Mouse (Mus musculus) heart, embryonic 14.5 days (tissue): Measurements from ENCODE around the gene Nin. TPM values are rescaled to one million over a fixed set of nuclear protein-coding genes. Genes with fewer than 3 reads are reported as not detected.

Experiments
- ATAC-seq: fragments of 200-750 bp; cut with Nextera tagmentation; 2 replicates; pipeline ENCODE4 v1.8.0; 2017; ENCODE audit warnings: low read depth, moderate TSS enrichment; ENCODE audit not compliant: insufficient number of reproducible peaks, insufficient read depth, low FRiP score
- H3K27ac ChIP-seq, 2 experiments: fragments of 200-500 bp in 1 of 2; fragments of 300-500 bp in 1 of 2; sonication (generic) in 1 of 2; replicated peaks in 1 of 2; 2 replicates each; pipeline ENCODE4 v1.5.1; 2012 to 2014; ENCODE audit warnings: low read depth in 2 of 2, low read length in 2 of 2, control low read depth in 1 of 2, mild to moderate bottlenecking in 1 of 2, mixed read lengths in 1 of 2; ENCODE audit not compliant: control insufficient read depth in 1 of 2, insufficient read depth in 1 of 2
- H3K27me3 ChIP-seq: fragments of 300-500 bp; sonication (generic); 2 replicates; pipeline ENCODE4 v1.6.1; 2014; ENCODE audit warnings: mild to moderate bottlenecking, low read length, control low read depth; ENCODE audit not compliant: control insufficient read depth, insufficient read depth
- H3K36me3 ChIP-seq: fragments of 300-500 bp; sonication (generic); 2 replicates; pipeline ENCODE4 v1.6.1; 2014; ENCODE audit warnings: mild to moderate bottlenecking, control low read depth, low read length, mixed read lengths; ENCODE audit not compliant: control insufficient read depth, insufficient read depth
- H3K4me1 ChIP-seq, 2 experiments: fragments of 200-500 bp in 1 of 2; fragments of 300-500 bp in 1 of 2; sonication (generic) in 1 of 2; 2 replicates each; pipeline ENCODE4 v1.6.1; 2012 to 2014; ENCODE audit warnings: low read length in 2 of 2, control low read depth in 1 of 2, mixed read lengths in 1 of 2; ENCODE audit not compliant: control insufficient read depth in 2 of 2, insufficient read depth in 2 of 2
- H3K4me2 ChIP-seq: fragments of 300-500 bp; sonication (generic); 2 replicates; pipeline ENCODE4 v1.6.1; 2014; ENCODE audit warnings: mild to moderate bottlenecking, low read length
- H3K4me3 ChIP-seq, 2 experiments: fragments of 200-500 bp in 1 of 2; fragments of 300-500 bp in 1 of 2; sonication (generic) in 1 of 2; 2 replicates each; pipeline ENCODE4 v1.5.1; 2012 to 2014; ENCODE audit warnings: low read length in 2 of 2, mild to moderate bottlenecking in 2 of 2, control low read depth in 1 of 2, low read depth in 1 of 2, moderate library complexity in 1 of 2; ENCODE audit not compliant: control insufficient read depth in 1 of 2, insufficient read depth in 1 of 2
- H3K9ac ChIP-seq: fragments of 300-500 bp; sonication (generic); 2 replicates; pipeline ENCODE4 v1.6.1; 2014; ENCODE audit warnings: mild to moderate bottlenecking, low read length
- H3K9me3 ChIP-seq: fragments of 300-500 bp; sonication (generic); 2 replicates; pipeline ENCODE4 v1.6.1; 2016; ENCODE audit warnings: low read length, control low read depth; ENCODE audit not compliant: control insufficient read depth
- WGBS: fragments of 180-500 bp; shearing (Covaris S2); extraction: QIAGEN DNeasy Blood & Tissue Kit; methylation state at CpG from one replicate; pipeline ENCODE4 v1.1.7; 2014; 5-methylcytosine and 5-hydroxymethylcytosine counted together
- polyA plus RNA-seq: library from polyadenylated mRNA; unstranded; fragments of >200 nt; fragmentation: Nextera tagmentation; extraction: Ambion mirVana; gene quantifications from 2 replicates; pipeline ENCODE4 v1.2.1, GENCODE M21; 2014

Gene Nin
- polyA plus RNA-seq, 1 experiment from 2014 or later, result 10.8 TPM

DNA sequence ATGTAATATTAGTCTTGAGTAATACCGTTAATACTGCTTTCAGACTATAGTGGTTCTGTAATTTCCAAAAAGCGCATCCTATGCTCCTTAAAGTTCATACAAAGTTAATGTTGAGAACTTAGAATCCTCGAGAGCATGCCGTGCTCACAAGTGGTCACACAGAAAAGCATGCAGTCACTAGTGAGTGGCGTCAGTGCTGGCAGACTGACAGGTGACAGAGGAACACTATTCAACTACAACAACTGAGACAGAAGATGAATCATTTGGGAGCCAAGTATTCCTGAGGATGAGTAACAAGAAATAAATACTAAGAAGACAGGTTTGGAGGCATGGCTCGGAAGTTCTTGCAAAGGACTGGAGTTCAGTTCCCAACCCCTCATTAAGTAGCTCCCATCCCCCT lies 146.4 kb downstream of the Nin start:
- H3K9ac ChIP-seq, result no peak overlapping the region
- H3K27ac ChIP-seq, result no peak overlapping the region
- no peak for ATAC-seq
- no peak overlapping the region for H3K4me2 ChIP-seq
- peaks cover 91% of the 10 kb centered on the region for H3K36me3 ChIP-seq
- no peak overlapping the region for H3K4me3 ChIP-seq
- WGBS, result 83% methylated on average over 6 of the region's 6 CpGs
- H3K27me3 ChIP-seq, result no peaks in the 10 kb centered on the region
- H3K4me1 ChIP-seq, result peaks cover 2 to 14% of the 10 kb centered on the region in 2 experiments; a peak in 3 of 4 replicates
- H3K9me3 ChIP-seq, result no peaks in the 10 kb centered on the region

DNA sequence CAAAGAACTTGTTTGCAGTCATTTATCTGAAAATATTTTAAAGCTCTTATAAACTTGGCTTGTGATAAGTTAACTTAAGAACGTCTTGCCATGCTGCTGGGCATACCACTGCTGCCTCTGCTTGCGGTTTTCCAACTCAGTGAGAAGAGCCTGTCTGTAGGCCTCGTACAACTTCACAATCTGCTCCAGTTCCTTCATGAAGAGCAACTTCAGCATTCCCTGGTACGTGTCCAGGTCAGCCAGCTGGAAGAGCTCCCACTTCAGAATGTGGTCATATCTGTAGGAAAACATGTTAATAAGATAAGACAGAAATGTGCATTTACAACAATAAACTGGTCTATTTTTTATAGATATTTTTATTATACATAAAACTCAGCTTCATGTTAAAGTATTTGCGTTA lies 147.4 kb downstream of the Nin start:
- H3K4me2 ChIP-seq, result no peak overlapping the region
- ATAC-seq, result no peak
- peak overlapping the region; percentile 47 to 54; a peak in 3 of 4 replicates for H3K27ac ChIP-seq
- 28% methylated on average over 5 of the region's 5 CpGs for WGBS
- no peaks in the 10 kb centered on the region for H3K9me3 ChIP-seq
- H3K9ac ChIP-seq, result no peak overlapping the region
- no peaks in the 10 kb centered on the region for H3K27me3 ChIP-seq
- H3K36me3 ChIP-seq, result peaks cover 91% of the 10 kb centered on the region
- peaks cover 2 to 14% of the 10 kb centered on the region in 2 experiments; a peak in 3 of 4 replicates for H3K4me1 ChIP-seq
- no peak overlapping the region for H3K4me3 ChIP-seq

GRCm38 (mm10) chr12:69965644-69966043 lies 147.9 kb downstream of the Nin start:
- 73% methylated on average over 3 of the region's 3 CpGs for WGBS

DNA sequence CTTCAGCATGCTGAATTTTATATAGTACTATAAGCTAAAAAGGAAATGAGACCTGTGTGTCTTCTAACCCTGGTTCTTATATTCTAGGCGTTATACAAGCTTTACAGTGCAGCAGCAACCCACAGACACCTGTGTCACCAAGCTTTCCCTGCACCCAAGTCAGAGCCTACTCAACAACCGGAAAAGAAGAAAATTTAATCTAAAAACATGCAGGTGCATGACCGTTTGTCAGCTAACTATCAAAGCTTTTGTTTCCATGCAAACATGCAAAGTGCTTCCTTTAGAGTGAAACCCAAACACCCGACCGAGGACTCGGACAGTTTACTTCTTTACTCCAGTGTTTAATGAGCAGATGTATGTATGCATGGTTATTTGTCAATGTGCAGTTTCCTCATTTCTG lies 150.4 kb downstream of the Nin start:
- H3K9ac ChIP-seq, result no peak overlapping the region
- H3K4me2 ChIP-seq, result no peak overlapping the region
- peaks cover 2 to 12% of the 10 kb centered on the region in 2 experiments; a peak in 3 of 4 replicates for H3K4me1 ChIP-seq
- no peaks in the 10 kb centered on the region for H3K9me3 ChIP-seq
- H3K27me3 ChIP-seq, result no peaks in the 10 kb centered on the region
- no peak overlapping the region for H3K27ac ChIP-seq
- no peak for ATAC-seq
- peaks cover 86% of the 10 kb centered on the region for H3K36me3 ChIP-seq
- H3K4me3 ChIP-seq, result no peak overlapping the region
- WGBS, result 91% methylated on average over 6 of the region's 6 CpGs

More at GRCm38 (mm10) chr12:69965644-69966043, 147.9 kb downstream of the Nin start:
- no peak overlapping the region for H3K4me2 ChIP-seq
- peaks cover 90% of the 10 kb centered on the region for H3K36me3 ChIP-seq
- ATAC-seq, result no peak
- no peak overlapping the region for H3K4me3 ChIP-seq
- no peaks in the 10 kb centered on the region for H3K27me3 ChIP-seq
- H3K27ac ChIP-seq, result no peak overlapping the region
- no peaks in the 10 kb centered on the region for H3K9me3 ChIP-seq
- no peak overlapping the region for H3K9ac ChIP-seq
- H3K4me1 ChIP-seq, result peaks cover 2 to 14% of the 10 kb centered on the region in 2 experiments; a peak in 3 of 4 replicates

- 58% methylated on average over 4 of the region's 4 CpGs for WGBS
- ATAC-seq, result no peak
- H3K4me1 ChIP-seq, result peaks cover 2 to 12% of the 10 kb centered on the region in 2 experiments; a peak in 3 of 4 replicates
- no peak overlapping the region for H3K4me2 ChIP-seq
- H3K36me3 ChIP-seq, result peaks cover 83% of the 10 kb centered on the region
- no peaks in the 10 kb centered on the region for H3K27me3 ChIP-seq
- H3K9ac ChIP-seq, result no peak overlapping the region
- no peak overlapping the region for H3K4me3 ChIP-seq
- H3K27ac ChIP-seq, result no peak overlapping the region
- no peaks in the 10 kb centered on the region for H3K9me3 ChIP-seq
Observed at GRCm38 (mm10) chr12:69962468-69962867, 151.0 kb downstream of the Nin start.

Other genes with a start within 250 kb of the Nin start
- gene Atl1, start 221.1 kb downstream of the Nin start, polyA plus RNA-seq, result 7.7 and 7.8 TPM in 2 replicates
- gene Map4k5, start 220.5 kb downstream of the Nin start, polyA plus RNA-seq, result 42.2 and 42.6 TPM in 2 replicates
- 7.9 and 8.2 TPM in 2 replicates for gene Sav1, start 126.7 kb downstream of the Nin start, polyA plus RNA-seq
- gene Abhd12b, start 40.4 kb upstream of the Nin start, polyA plus RNA-seq, result not detected in 2 replicates
- 37.4 and 41.4 TPM in 2 replicates for gene Pygl, start 117.8 kb upstream of the Nin start, polyA plus RNA-seq
- 0.30 and 0.35 TPM in 2 replicates for gene Trim9, start 233.9 kb upstream of the Nin start, polyA plus RNA-seq